Mouse (Mus musculus) adrenal gland, adult 18-20 months (tissue): Measurements from ENCODE around the gene Ugt1a9. TPM values are rescaled to one million over a fixed set of nuclear protein-coding genes. Genes with fewer than 3 reads are reported as not detected.
"Not testable (repeated sequence)": the region's sequence is repeated elsewhere in the genome, so short reads cannot be mapped to it uniquely, and the experiment has no call there.

ENCODE experiments used
- DNase-seq, 2 experiments: peaks; one replicate each; pipeline ENCODE4 v3.0.0; 2021 to 2022; ENCODE audit warnings: low spot score in 2 of 2
- long read RNA-seq, 2 experiments: library from polyadenylated mRNA; stranded (forward); transcript quantifications; one replicate each; pipeline ENCODE4 v2.0.0; 2021
- total RNA-seq, 2 experiments: library from RNA; stranded (reverse); gene quantifications; 1 replicate in 1 of 2; 2 replicates in 1 of 2; pipeline ENCODE4 v1.2.3; 2021

Ugt1a9 gene
- not detected for total RNA-seq
- long read RNA-seq, experiment 1, result 0 reads
- long read RNA-seq, experiment 2, result 0 reads

GRCm38 (mm10) chr1:88070495-88070894, at the start of gene Ugt1a9:
Ugt1a9 (plus strand) TSS chr1:88070800.
- DNase-seq, result no peak

GRCm38 (mm10) chr1:88025244-88025643, 45.4 kb upstream of the Ugt1a9 start:
- not testable (repeated sequence) for DNase-seq

- not testable (repeated sequence) for DNase-seq
Measured at GRCm38 (mm10) chr1:88043044-88043443, 27.6 kb upstream of the Ugt1a9 start.

GRCm38 (mm10) chr1:88044832-88045437, 25.7 kb upstream of the Ugt1a9 start:
- DNase-seq, result not testable (repeated sequence)

GRCm38 (mm10) chr1:88047408-88047807, 23.2 kb upstream of the Ugt1a9 start:
- not testable (repeated sequence) for DNase-seq

GRCm38 (mm10) chr1:88055088-88055487, 15.5 kb upstream of the Ugt1a9 start, which contains the start of gene Ugt1a10:
Ugt1a10 (plus strand) TSS chr1:88055388.
- no peak for DNase-seq

- DNase-seq, result not testable (repeated sequence)
Measured at GRCm38 (mm10) chr1:88066472-88067102, 4.0 kb upstream of the Ugt1a9 start.

GRCm38 (mm10) chr1:88070902-88071301, 302 bp downstream of the Ugt1a9 start:
- no peak for DNase-seq

- no peak for DNase-seq
Measured at GRCm38 (mm10) chr1:88074471-88074870, 3.9 kb downstream of the Ugt1a9 start.

GRCm38 (mm10) chr1:88077128-88077527, 6.5 kb downstream of the Ugt1a9 start:
- DNase-seq, result no peak

- DNase-seq, result no peak
Measured at GRCm38 (mm10) chr1:88081670-88082069, 11.1 kb downstream of the Ugt1a9 start.

- no peak for DNase-seq
Measured at GRCm38 (mm10) chr1:88086125-88086524, 15.5 kb downstream of the Ugt1a9 start.

- DNase-seq, result no peak
Measured at GRCm38 (mm10) chr1:88087513-88087912, 16.9 kb downstream of the Ugt1a9 start, which contains the start of gene Ugt1a8. Ugt1a8 (plus strand) TSS chr1:88087813.

GRCm38 (mm10) chr1:88092341-88092740, 21.7 kb downstream of the Ugt1a9 start:
- DNase-seq, result no peak

GRCm38 (mm10) chr1:88094270-88094676, 23.7 kb downstream of the Ugt1a9 start:
- DNase-seq, result not testable (repeated sequence)

- no peak for DNase-seq
Measured at GRCm38 (mm10) chr1:88094941-88095492, 24.4 kb downstream of the Ugt1a9 start, which contains the start of gene Ugt1a7c. Ugt1a7c (plus strand) TSS chr1:88095062.

GRCm38 (mm10) chr1:88098546-88098945, 27.9 kb downstream of the Ugt1a9 start:
- not testable (repeated sequence) for DNase-seq

- DNase-seq, result not testable (repeated sequence)
Measured at GRCm38 (mm10) chr1:88099691-88100090, 29.1 kb downstream of the Ugt1a9 start.

GRCm38 (mm10) chr1:88103019-88103418, 32.4 kb downstream of the Ugt1a9 start, which contains the start of gene Ugt1a6b:
Ugt1a6b (plus strand) TSS chr1:88103252.
- DNase-seq, result not testable (repeated sequence)

GRCm38 (mm10) chr1:88103697-88104468, 33.3 kb downstream of the Ugt1a9 start:
- not testable (repeated sequence) for DNase-seq
